Mouse (Mus musculus): ENCODE measurements around the gene Pou2f3. TPM values are rescaled to one million over a fixed set of nuclear protein-coding genes. Genes with fewer than 3 reads are reported as not detected.

Pou2f3 gene
- total and polyA plus RNA-seq, 3 experiments: not detected

DNA sequence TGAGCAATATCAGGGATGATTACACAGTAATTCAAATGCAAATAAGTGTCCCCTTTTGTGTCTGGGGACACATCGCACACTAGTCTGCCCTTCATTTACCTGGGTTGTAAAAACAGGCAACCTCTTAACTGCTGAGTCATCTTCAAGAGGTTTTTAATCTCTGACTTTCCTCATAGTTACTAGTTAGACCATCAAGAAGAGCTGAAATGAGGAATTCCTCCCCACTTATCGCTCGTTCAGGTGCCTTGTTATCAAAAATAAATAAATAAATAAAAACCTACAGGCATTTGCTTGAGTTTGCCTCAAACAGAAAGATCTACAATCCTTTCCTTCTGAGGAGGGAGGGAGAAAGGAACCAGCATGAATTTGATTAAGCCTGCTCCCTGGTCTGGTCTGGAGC, 101.4 kb downstream of the Pou2f3 start:
- Histone ChIP-seq H3K36me3 (ENCODE audit: control insufficient read depth in 1 of 2, insufficient read depth in 2 of 2, low read length in 2 of 2) (peaks cover 0 to 16% of the 10 kb centered on the region in 2 experiments; a peak in 2 of 4 replicates), H3K4me1 (ENCODE audit: control insufficient read depth in 1 of 2, insufficient read depth in 2 of 2, low read length in 2 of 2) (peaks cover 9 to 18% of the 10 kb centered on the region in 2 experiments), H3K9ac (ENCODE audit: control insufficient read depth, low read depth, low read length, poor library complexity, severe bottlenecking) (no peak overlapping the region; the same call in 1 of the 2 replicates), H3K27ac (ENCODE audit: control insufficient read depth, low read depth, low read length) (peak overlapping the region; percentile 38; the same call in 1 of the 2 replicates), H3K27me3 (ENCODE audit: control insufficient read depth in 1 of 2, insufficient read depth in 2 of 2, low read length in 2 of 2) (no peaks in the 10 kb centered on the region), H3K4me3 (ENCODE audit: control insufficient read depth in 1 of 2, insufficient read depth in 1 of 2, low read depth in 2 of 2, low read length in 2 of 2) (peak overlapping the region in 1 of 2 experiments; percentile 17; a peak in 1 of 4 replicates), H3K9me3 (replicated peaks; ENCODE audit: insufficient read depth, low read length) (no peaks in the 10 kb centered on the region), H3K79me2 (ENCODE audit: control insufficient read depth, insufficient read depth, low read length, poor library complexity) (peaks cover 19% of the 10 kb centered on the region)
- TF ChIP-seq GATA1 (IDR thresholded peaks at IDR 0.05; ENCODE audit: low read depth, low read length) (peak; percentile 54), JUND (IDR thresholded peaks at IDR 0.05; ENCODE audit: low read depth, low read length) (no peak)
- DNase-seq (ENCODE audit: low read depth, low spot score): peak; percentile 24

DNA sequence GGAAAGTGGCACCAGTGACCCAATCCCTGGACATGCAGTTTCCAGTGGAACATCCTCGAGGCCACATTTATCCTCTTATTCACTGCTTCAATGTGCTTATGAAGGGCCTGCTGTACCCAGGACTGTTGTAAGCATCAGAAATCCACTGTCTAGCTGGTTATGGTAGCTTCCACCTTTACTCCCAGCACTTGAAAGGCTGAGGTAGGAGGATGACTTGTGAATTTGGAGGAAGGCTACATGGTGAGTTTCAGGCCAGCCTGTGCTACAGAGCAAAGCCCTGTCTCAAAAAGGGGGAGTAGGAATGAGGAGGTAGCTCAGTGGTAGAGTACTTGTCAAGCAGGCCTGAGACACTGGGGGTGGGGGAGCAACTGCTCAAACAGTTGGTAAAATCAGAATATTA, 102.1 kb downstream of the Pou2f3 start:
- TF ChIP-seq USF1 (IDR thresholded peaks at IDR 0.05; ENCODE audit: low read depth, low read length) (no peak), ZKSCAN1 (IDR thresholded peaks at IDR 0.05; ENCODE audit: low read depth, low read length) (no peak), UBTF (IDR thresholded peaks at IDR 0.05; ENCODE audit: borderline replicate concordance, insufficient read depth, low read depth, low read length) (no peak), USF2 (IDR thresholded peaks at IDR 0.05; ENCODE audit: borderline replicate concordance in 1 of 2, insufficient read depth in 1 of 2, low read depth in 1 of 2, low read length in 2 of 2) (no peak), EP300 (IDR thresholded peaks at IDR 0.05; ENCODE audit: low read depth in 1 of 2, low read length in 2 of 2) (no peak), TCF12 (IDR thresholded peaks at IDR 0.05; ENCODE audit: low read depth, low read length) (no peak), ELF1 (IDR thresholded peaks at IDR 0.05; ENCODE audit: low read depth, low read length) (no peak), RCOR1 (IDR thresholded peaks at IDR 0.05; ENCODE audit: low read depth, low read length) (no peak), CHD1 (IDR thresholded peaks at IDR 0.05; ENCODE audit: low read depth, low read length) (no peak), MXI1 (IDR thresholded peaks at IDR 0.05; ENCODE audit: low read depth, low read length) (no peak), ZMIZ1 (IDR thresholded peaks at IDR 0.05; ENCODE audit: low read depth, low read length) (no peak), JUND (IDR thresholded peaks at IDR 0.05; ENCODE audit: low read depth, low read length) (no peak), POLR2AphosphoS2 (IDR thresholded peaks at IDR 0.05; ENCODE audit: low read length) (no peak)
- peaks cover 23% of the 10 kb centered on the region for H3K79me2 ChIP-seq (ENCODE audit: control insufficient read depth, insufficient read depth, low read length, poor library complexity)
- H3K9ac ChIP-seq (ENCODE audit: control insufficient read depth, low read depth, low read length, poor library complexity, severe bottlenecking): no peak overlapping the region
- H3K27me3 ChIP-seq (ENCODE audit: control insufficient read depth in 1 of 2, insufficient read depth in 2 of 2, low read length in 2 of 2): no peaks in the 10 kb centered on the region
- H3K9me3 ChIP-seq (replicated peaks; ENCODE audit: insufficient read depth, low read length): no peaks in the 10 kb centered on the region
- no peak overlapping the region for H3K27ac ChIP-seq (ENCODE audit: control insufficient read depth, low read depth, low read length)
- H3K36me3 ChIP-seq (ENCODE audit: control insufficient read depth in 1 of 2, insufficient read depth in 2 of 2, low read length in 2 of 2): peaks cover 0 to 22% of the 10 kb centered on the region in 2 experiments; a peak in 2 of 4 replicates
- H3K4me1 ChIP-seq (ENCODE audit: control insufficient read depth in 1 of 2, insufficient read depth in 2 of 2, low read length in 2 of 2): peaks cover 9 to 23% of the 10 kb centered on the region in 2 experiments
- no peak overlapping the region for H3K4me3 ChIP-seq (ENCODE audit: control insufficient read depth in 1 of 2, insufficient read depth in 1 of 2, low read depth in 2 of 2, low read length in 2 of 2)
- peak; percentile 18 for DNase-seq (ENCODE audit: low read depth, low spot score)

Data from MEL (cell line).